Mouse (Mus musculus): Measurements from ENCODE around the gene Ptprd.

- no peak for TF ChIP-seq MAFK (IDR thresholded peaks at IDR 0.05; ENCODE audit: insufficient read depth, low read depth, low read length)
- TF ChIP-seq ZC3H11A (IDR thresholded peaks at IDR 0.05; ENCODE audit: borderline replicate concordance, low read depth, low read length), result no peak
Observed at GRCm38 (mm10) chr4:76007219-76007618, 2204.5 kb downstream of the Ptprd start.
